Mouse (Mus musculus): ENCODE measurements around the gene Tshr.

DNA sequence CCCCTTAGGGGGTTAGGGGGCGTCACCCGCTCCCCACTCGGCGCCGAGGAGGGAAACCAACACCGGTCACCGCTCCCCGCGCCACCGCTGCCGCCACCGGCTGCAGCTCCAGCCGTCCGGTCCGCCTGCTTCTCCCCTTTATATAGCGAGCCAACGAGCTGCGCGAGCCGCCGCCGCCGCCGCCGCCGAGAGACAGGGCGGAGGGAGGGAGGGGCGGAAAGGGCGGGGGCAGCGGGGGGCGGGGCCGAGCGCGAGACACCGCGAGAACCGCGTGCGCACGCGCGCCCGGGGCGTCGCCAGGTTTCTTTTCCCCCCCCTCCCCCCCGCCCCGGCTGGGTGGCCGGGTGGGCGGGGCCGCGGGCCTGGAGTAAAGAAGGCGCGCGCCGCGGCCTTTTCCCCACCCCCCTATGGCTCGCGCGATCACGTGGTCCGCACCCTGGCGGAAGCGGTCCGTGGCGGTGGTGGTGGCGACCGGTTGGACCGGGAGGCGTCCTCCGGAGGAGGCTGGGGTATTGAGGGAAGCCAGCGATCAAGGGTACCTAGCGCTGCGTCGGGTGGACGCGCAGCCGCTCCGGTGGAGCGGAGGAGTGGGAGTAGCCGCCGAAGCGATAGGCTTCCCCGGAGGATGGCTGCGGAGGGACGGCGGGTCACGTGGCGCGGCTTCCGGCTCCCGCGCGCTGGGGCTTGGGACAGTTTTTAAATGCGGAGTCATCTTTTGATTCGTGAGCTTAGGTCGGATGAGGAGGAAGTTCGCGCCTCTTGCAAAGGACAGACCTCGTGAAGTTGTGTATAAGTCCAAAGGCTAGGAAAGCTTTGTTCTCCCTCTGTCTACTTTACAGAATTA, 205.7 kb downstream of the Tshr start, which contains the start of gene Gtf2a1:
- TF ChIP-seq CTCF (IDR thresholded peaks at IDR 0.05; ENCODE audit: borderline replicate concordance, extremely low read depth, insufficient read depth, insufficient read length) = no peak
- TF ChIP-seq POLR2A (IDR thresholded peaks at IDR 0.05; ENCODE audit: borderline replicate concordance, extremely low read depth, insufficient read depth, insufficient read length, poor library complexity, severe bottlenecking) = peak; percentile 100

All from brain, embryonic 14.5 days (tissue).